Mouse (Mus musculus): Measurements from ENCODE around the gene Sctr. TPM values are rescaled to one million over a fixed set of nuclear protein-coding genes. Genes with fewer than 3 reads are reported as not detected.

The Sctr gene
- polyA plus RNA-seq, 1 experiment from 2014 or later: 0.23 TPM

DNA sequence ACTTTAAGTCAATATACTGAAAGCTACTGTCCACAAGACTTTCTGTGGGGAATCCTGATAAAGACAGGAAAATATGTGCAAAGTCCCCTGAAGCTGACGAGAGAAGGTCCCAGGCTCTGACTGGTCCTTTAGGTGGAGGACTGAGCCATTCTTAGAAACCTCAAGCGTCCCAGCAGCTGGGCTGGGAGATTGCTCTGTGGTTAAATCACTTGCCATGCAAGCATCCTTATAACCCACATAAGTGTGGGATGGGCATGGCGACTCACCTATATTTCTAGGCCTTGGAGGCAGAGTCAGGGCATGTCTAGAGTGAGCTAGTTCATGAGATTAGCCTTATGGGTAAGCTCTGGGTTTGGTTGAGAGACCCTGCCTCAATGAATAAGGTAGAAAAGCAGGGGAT is 59.9 kb downstream of the Sctr start:
- DNase-seq (ENCODE audit: low spot score): no peak

DNA sequence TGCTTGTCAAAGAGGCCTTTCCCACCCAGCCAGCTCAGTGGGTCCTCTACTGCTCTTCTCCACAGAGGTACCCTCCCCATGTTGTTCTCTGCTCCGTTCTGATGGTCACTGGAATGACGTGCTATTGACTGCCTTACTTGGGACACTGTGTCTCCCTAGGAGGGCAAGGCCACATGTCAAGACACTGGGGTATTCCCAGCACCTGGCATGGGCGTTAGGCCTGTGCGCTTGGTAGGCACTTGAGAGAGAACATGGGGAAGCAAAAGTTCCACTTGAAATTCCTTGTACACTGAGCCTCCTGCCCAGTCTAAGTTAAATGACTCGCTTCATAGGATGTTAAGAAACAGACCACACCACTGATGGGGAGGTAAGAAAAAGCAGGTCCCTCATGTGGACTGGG is 62.4 kb downstream of the Sctr start:
- DNase-seq (ENCODE audit: low spot score): no peak

DNA sequence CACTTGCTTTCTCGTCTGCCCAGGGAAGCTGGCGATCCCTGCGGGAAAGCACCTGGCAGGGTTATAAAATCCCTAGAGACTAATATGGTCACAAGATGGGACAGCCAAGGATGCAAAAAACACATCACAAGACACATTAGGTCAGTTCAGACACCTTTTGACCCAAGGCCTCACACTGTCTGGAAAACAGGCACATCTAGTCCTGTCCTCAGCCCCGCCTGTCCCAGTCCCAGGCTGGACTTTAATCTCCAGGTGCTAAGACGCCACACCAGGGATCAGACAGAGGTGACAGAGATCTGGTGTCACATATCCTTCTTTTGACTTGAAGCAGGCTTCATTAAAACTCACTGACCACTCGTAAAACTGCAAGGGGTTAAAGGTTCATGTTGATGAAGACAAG is 63.5 kb downstream of the Sctr start:
- no peak for DNase-seq (ENCODE audit: low spot score)

DNA sequence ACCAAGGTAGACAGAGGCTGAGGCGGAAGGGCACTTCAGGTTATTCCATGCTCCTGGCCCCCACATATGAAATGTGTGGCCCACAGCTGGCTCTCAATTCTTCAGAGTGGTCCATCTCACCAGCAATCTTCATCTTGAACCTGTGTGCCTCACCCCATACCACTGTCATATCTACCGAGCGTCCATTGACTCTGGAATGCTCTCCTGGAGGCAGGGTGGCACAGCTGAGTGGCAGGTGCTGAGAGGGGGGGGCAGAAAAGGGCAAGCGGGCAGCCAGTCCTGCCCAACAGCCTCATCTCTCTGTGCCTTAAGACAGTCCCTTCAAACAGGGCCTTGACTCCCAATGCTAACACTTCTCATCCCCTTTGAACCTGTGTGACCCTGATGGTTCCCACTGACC is 64.4 kb downstream of the Sctr start:
- DNase-seq (ENCODE audit: low spot score): no peak

DNA sequence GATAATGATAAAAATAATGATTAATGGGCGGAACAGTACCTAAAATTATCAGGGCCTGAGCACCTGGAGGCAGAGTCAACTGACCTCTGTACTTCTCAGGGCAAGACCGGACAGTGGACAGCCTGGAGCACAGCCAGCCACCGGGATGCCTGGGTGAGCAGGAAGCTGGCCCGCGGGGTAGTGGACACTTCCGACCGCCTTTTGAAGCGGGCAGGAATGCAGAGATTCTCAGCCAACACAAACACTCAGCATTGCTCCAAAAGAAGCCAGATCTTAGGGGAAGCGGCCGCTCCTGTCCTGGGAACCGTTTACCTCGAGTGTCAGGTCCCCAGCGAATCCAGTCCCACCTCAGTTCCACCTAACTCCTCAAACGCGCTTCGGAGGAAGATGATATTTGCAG is 66.2 kb downstream of the Sctr start:
- no peak for DNase-seq (ENCODE audit: low spot score)

DNA sequence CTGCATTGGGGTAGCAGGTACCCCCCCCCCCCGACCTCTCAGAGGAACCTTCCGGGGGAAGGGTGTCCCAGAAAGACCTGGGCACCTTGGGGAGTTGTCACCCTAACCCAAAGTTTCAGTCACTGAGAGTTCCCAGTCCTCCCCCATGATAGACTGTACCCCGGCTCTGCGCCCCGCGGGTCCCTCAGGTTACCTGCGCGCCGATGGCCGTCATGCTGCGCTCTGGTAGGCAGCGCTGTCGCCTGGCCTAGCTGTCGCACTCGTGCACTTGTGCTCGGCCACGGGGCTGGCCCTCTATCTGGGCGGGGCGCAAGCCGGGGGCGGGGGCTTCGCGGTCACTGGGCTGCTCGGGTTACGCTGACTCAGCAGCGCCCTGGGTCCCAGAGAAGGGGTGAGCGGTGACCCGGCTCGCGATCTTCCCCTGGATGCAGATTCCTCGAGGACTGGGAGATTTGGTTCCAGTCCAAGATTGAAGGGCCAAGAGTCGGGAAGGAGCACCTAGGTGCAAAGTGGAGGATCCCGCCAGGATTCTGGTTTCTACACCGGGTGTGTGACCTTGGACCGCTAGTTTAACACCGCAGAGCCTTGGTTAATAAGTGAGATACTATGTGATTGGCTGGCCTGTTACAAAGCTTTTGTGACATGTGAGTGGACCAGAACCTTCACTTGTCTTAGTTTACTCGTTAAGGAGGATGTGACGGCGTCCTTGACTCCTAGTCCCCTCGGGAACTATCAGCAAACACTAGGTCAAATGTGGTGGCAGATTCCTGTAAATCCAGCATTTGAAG is 67.0 kb downstream of the Sctr start, which contains the start of gene Tmem37:
Gene Tmem37 (minus strand): TSS at position 556 of the 788 bp plus-strand sequence.
- no peak for DNase-seq (ENCODE audit: low spot score)

DNA sequence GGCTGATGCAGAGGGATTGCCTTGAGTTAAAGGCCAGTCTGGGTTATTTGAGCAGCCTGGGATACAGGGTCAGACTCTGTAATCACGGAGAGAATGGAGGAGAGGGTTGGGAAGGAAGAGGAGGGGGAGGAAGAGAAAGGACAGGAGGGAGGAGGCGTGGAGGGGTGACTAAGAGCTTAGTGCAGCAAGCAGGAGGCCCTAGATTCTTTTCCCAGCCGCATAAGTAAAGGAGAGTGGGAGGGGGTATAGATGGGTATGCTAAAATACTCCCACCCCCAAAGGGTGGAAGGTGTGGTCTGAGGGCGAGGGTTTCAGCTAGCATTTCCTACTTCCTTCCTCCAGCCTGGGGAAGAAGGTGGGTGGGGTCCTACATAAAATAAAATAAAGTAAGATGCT is 67.6 kb downstream of the Sctr start:
- DNase-seq (ENCODE audit: low spot score): no peak

DNA sequence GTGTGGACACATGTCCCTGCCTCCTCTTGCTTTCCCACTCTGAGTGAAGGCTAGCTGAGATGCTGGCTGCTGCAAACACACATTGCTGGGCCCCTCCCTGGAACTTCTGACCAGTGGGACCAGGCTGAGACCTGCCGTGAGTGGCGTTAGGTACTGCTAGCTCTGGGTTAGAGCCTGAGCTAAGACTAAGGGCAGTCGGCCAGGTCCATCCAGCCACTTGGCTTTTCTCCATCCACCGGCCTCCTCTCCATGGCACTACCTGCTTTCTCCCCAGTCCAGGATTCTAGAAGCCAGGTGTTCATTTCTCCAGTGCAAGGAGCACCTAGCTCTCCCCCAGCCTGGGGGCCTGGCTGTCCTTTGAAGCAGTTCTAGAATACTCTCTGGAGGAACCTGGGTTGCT is 68.2 kb downstream of the Sctr start:
- no peak for DNase-seq (ENCODE audit: low spot score)

DNA sequence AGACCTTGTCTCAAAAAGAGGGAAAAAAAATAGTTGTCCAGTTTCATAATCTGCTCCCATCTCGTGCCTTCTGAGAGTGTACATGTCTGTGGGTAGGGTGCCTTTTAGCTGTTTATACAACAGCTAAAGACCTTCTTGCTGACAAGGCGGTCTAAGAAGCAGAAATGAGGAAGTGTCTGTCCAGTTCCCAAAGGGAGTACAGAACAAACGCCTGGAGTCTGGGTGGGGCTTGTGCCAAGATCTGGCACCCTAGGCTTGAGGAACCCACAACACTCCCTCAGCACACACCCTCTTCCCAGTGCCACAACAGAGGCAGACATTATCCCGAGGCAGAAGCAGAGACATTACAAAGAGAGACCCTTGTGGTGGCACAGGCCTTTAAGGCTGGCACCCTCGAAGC is 68.8 kb downstream of the Sctr start:
- DNase-seq (ENCODE audit: low spot score): no peak

DNA sequence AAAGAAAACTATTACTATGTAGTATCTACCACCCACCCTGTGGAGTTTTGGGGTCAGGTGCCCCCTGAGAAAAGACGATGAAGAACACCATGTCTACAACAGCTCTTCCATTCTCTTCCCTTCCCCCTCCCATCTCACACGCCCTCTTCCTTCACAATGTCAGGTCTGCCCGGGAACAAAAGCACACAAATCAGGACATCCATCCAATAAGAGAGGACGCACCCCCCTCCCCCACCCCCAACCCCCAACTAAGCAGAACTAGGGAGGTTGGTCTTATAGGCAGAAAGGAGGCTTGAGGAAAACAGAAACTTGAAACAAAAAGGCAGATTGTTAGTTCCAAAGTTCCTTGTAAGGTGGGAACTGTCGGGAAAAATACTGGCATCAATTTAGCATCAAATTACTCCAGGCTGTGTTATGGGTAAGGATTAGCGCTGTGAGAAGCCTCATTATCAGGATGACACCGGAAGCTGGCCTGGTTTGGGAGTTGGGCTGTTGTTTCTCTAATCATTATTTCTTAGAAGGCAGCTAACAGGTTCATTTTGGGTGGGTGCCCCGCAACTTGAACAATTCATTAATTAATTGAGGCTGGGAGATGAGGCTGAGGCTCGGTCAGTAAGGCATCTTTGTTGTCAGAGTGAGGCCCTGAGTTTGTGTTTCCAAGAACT is 71.2 kb downstream of the Sctr start:
- DNase-seq (ENCODE audit: low spot score): no peak

DNA sequence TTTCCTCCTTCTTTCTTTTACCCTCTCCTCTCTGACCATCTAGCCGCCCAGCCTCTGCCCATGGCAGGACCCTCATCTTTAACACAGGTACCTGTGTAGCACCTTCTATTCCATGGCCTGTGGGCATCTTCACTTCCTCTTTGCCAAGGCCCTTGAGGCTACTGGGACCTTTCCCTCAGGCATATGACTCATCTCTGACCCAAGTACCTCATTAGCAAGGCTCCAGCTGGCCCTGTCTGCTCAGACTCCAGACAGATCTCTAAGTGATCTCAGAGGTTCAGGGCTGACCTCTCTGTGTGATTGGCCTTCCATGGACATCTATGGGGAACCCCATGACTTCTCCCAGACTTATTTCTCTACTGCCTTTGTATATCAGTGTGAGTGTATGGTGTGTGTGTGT is 73.9 kb downstream of the Sctr start:
- DNase-seq (ENCODE audit: low spot score): no peak

DNA sequence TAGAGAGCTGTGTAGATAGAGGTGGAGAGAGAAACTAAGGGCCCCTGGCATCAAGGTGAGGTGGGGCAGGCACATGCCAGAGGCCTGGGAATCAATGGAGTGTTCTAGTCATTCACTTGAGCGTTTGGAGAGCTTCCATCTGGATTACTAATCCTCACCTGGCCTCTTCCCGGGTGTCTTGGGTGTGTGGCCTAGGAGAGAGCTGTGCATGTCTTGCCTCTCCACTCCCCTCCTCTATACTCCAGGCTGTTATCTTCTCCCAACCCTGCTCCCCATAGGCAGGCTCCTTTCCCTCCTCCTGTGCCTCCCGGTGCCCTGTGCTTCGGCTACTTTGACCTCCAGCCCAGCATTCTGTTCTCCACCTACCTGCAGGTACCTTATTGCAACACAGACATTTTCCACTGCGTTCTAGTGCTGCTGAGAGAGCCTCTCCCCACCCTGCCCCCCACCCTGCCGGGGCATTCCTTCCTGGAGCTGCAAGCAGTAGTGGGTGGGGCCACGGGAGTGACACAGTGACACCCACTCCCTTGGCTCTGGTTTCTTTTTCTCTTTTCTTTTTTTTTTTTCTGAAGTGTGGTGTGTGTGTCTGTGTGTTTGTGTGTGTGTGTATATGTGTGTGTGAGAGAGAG is 76.4 kb downstream of the Sctr start:
- no peak for DNase-seq (ENCODE audit: low spot score)

DNA sequence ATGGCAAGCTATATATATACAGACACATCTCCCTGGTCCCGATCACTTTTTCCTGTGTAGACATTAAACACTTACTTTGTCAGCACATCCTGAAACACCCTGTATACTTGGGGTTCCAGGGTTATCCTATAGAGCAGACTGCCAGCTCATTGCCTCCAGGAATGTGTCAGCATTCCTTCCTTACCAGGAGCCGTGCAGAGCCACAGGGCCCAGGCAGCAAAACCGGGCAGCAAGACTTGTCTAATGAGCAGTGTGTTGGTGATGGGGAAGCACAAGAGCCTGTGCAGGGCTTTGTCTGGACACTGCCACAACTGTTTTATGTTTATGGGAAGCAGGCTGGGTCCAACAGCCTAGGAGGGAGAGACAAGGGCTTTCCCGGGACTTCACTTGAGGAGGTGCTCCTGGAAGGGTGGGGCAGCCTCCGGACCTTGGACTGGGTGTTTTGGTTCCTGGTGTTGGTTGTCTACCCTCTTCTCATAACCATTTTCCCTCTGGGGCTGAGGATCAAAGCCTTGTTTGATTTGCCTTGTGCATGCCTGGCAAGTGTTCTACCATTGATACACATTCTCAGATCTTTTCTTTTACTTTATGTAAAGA is 77.3 kb downstream of the Sctr start:
- DNase-seq (ENCODE audit: low spot score): no peak

DNA sequence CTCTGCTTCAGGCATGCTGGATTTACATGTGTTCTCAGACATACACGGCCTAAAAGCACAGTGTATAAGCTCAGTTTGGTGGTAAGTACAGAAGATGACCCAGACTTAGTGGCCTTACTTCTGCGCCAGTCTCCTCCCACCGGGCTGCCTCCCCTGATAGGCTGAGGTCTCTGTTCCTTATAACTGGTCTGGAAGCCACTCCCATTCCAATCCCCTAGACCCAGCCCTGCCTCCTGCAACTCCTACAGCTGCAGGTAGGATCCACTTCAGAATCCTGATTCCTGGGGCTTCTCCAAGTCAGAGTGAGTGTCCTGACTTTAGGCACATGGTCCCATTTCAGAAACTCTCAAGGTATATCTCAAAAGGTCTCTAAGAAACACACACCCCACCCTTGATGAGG is 79.0 kb downstream of the Sctr start:
- DNase-seq (ENCODE audit: low spot score): no peak

DNA sequence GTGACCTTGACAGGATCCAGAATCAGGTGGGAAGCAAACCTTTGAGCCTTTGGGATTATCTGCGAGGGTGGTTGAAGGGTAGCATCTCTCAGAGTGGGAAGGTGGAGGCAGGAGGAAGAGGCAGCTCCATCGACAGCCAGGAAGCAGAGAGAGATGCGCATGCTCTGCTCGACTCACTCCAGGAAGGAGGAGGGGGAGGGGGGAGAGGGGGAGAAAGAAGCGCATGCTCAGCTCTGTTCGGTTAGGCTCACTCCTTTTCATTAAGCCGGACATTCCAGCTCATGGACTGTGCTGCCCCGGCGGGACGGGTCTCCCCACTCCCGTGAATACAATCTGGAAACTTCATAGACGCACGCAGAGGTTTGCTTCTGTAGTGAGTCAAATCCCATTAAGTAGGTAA is 80.0 kb downstream of the Sctr start:
- DNase-seq (ENCODE audit: low spot score): no peak

DNA sequence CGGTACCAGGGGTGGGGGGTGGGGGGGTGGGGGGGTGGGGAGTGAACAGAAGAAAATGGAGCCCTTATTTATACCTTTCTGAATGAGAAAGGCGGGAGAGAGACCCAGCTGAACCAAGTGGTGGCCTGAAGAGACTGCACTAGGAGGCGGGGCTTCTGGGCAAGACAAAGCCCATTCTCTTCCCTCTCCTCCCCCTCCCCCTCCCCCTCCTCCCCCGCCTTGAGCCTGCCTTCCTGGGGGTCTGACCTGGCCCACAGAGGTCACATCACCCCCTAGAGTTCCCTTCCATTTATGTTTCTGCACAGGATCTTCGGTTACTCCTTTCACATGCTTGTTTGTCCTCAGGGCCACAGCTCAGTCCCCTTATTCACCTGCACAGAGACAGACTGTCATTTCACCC is 82.5 kb downstream of the Sctr start:
- no peak for DNase-seq (ENCODE audit: low spot score)

DNA sequence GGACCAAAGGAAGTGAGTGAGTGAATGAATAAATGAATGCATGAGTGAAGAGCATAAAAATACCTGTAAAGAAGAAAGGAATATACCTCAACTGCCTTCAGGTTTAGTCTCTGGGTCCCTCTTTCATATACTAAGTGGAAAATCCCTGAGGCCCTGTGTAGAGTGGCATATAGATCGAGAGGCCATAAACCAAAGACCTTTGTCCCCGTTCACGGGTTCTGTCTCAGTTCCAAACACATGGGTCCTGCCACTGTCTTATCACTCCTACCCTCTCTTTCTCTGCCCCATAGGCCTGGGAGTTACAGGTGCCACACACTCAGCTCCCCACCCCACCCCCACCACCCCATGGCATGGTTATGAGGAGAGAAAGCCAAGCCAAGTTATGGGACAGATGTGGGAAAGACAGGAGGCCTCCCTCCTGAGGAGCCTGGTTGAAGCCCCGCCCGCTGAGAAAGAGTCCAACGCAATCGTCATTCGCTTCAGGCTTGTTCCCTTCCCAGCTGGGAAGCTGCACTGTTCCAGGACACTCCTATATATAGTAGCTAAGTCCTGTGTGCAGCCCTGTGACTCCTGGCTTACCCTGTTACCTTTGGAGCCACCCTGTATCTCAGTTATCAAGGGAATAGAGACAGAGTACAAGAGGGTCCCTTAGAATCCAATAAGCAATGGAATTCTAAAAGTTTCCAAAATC is 84.3 kb downstream of the Sctr start:
- no peak for DNase-seq (ENCODE audit: low spot score)

DNA sequence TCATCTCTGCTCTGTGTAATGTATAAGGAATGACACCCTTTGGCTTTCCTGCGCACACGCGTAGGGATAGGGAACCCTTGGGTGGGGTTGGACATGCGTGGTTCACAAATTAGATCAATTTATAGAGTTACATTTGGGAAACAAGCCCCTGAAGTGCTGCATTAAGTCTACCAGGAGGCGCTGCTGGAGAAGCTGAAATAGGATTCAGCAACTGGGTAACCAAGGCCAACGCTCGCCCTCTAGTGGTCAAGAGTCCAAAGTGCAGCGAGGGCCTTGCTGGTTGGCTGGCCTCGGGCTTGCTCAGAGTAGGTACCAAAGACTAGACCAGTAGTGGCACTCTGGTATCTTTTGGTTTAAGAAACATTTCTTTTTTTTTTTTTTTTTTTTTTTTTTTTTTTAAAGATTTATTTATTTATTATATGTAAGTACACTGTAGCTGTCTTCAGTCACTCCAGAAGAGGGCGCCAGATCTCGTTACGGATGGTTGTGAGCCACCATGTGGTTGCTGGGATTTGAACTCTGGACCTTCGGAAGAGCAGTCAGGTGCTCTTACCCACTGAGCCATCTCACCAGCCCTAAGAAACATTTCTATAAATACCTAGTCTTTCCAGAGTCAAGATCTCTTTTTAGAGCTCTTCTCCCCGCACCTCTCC is 86.9 kb downstream of the Sctr start:
- peak; percentile 75 for DNase-seq (ENCODE audit: low spot score)

DNA sequence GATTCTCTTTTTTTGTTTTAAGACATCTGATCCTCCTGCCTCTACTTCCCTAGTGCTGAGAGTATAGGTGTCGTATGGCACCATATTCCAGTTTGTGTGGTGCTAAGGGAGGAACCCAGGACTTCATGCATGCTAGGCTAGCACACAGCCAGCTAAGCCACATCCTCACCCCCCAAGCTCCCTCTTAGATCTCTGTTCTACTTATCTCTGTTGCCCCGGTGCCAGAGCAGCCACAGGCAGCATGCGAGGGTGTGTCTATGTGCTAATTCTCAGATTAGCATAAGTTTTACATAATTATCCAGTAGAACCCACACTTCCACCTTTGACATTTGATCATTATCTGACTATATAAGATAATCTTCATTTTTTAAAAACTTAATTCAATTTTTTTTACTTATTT is 88.2 kb downstream of the Sctr start:
- DNase-seq (ENCODE audit: low spot score): peak; percentile 23

DNA sequence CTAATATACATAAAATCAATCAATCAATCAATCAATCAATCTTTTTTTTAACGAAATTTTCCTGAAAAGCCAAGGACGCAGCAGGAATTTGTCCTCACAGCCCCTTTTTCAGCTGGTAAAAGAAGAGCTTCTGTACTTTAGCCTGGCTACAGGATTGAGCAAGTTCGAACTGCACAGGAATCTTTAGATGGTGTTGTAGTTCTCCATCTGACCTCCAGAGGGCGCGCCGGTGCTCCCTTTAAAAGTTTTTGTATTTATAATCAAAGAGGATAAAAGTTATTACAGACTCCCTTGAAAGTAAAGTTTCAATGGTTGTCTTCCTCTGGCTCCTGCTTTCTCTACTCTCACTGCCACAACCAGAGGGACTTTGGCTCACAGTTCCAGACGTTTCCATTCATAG is 91.6 kb downstream of the Sctr start:
- DNase-seq (ENCODE audit: low spot score): peak; percentile 52

DNA sequence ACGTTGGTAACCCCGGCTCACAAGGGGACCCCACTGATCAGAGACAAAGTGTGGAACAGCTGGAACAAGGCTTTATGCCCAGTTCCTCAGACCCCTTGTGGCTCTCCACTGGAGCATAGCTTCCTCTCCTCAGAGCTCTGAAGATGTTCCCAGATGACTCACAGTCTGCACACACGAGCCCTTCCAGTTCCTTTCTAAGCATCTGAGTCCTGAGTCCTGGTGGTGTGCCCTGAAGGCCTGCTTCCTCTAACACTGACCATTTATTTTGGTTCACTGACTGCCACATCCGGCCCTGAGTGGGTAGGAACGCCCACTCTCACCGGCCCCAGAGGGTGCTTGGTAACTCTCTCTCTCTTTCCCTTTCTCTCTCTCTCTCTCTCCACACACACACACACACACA is 92.8 kb downstream of the Sctr start:
- DNase-seq (ENCODE audit: low spot score): no peak

All from thymus, postnatal 0 days (tissue).